Mouse (Mus musculus) lung, postnatal 0 days (tissue): ENCODE measurements around the gene Gm43191. TPM values are rescaled to one million over a fixed set of nuclear protein-coding genes. Genes with fewer than 3 reads are reported as not detected.
"Not testable (repeated sequence)": the region's sequence is repeated elsewhere in the genome, so short reads cannot be mapped to it uniquely, and the experiment has no call there.

Experiments
- ATAC-seq: fragments of 200-750 bp; cut with Nextera tagmentation; 2 replicates; pipeline ENCODE4 v1.8.0; 2017; ENCODE audit warnings: moderate library complexity
- DNase-seq: peaks from one replicate; pipeline ENCODE4 v3.0.0-alpha.2; 2016; ENCODE audit warnings: low spot score
- H3K27ac ChIP-seq: fragments of 300-500 bp; sonication (generic); 2 replicates; pipeline ENCODE4 v1.5.1; 2014; ENCODE audit warnings: antibody characterized with exemption, mild to moderate bottlenecking, low read length, mixed read lengths
- H3K27me3 ChIP-seq: fragments of 300-500 bp; sonication (generic); replicated peaks from 2 replicates; pipeline ENCODE4 v1.6.1; 2014; ENCODE audit warnings: low read length, mixed read lengths; ENCODE audit not compliant: insufficient read depth
- H3K36me3 ChIP-seq: fragments of 300-500 bp; sonication (generic); 2 replicates; pipeline ENCODE4 v1.6.1; 2014; ENCODE audit warnings: low read length, mixed read lengths; ENCODE audit not compliant: insufficient read depth
- H3K4me1 ChIP-seq: fragments of 300-500 bp; sonication (generic); 2 replicates; pipeline ENCODE4 v1.6.1; 2014; ENCODE audit warnings: antibody characterized with exemption, low read depth, low read length, mixed read lengths; ENCODE audit not compliant: insufficient read depth
- H3K4me2 ChIP-seq: fragments of 300-500 bp; sonication (generic); replicated peaks from 2 replicates; pipeline ENCODE4 v1.6.1; 2014; ENCODE audit warnings: low read depth, mild to moderate bottlenecking, low read length, moderate library complexity, mixed read lengths
- H3K4me3 ChIP-seq: fragments of 300-500 bp; sonication (generic); 2 replicates; pipeline ENCODE4 v1.5.1; 2014; ENCODE audit warnings: low read depth, low read length
- H3K9ac ChIP-seq: fragments of 300-500 bp; sonication (generic); replicated peaks from 2 replicates; pipeline ENCODE4 v1.6.1; 2014; ENCODE audit warnings: low read depth, mild to moderate bottlenecking
- H3K9me3 ChIP-seq: fragments of 300-500 bp; sonication (generic); 2 replicates; pipeline ENCODE4 v1.6.1; 2016; ENCODE audit warnings: low read length, mixed read lengths
- CTCF ChIP-seq: IDR thresholded peaks from 2 replicates; pipeline ENCODE4 v1.5.1; 2016; ENCODE audit warnings: antibody characterized with exemption, mild to moderate bottlenecking
- EP300 ChIP-seq: IDR thresholded peaks from 2 replicates; pipeline ENCODE4 v1.6.1; 2016; ENCODE audit warnings: antibody characterized with exemption, mild to moderate bottlenecking, control low read depth
- WGBS: fragments of 180-500 bp; shearing (Covaris S2); extraction: QIAGEN DNeasy Blood & Tissue Kit; methylation state at CpG from one replicate; pipeline ENCODE4 v1.1.7; 2014; 5-methylcytosine and 5-hydroxymethylcytosine counted together
- polyA plus RNA-seq: library from polyadenylated mRNA; unstranded; fragments of >200 nt; fragmentation: Nextera tagmentation; extraction: Ambion mirVana; gene quantifications from 2 replicates; pipeline ENCODE4 v1.2.1, GENCODE M21; 2015

Gene Gm43191
- polyA plus RNA-seq, 1 experiment from 2014 or later = not detected

GRCm38 (mm10) chr3:116702647-116703272, 21.7 kb upstream of the Gm43191 start:
- no peak overlapping the region for H3K4me3 ChIP-seq
- no peak overlapping the region for H3K9ac ChIP-seq
- ATAC-seq (no peak), DNase-seq (no peak)
- H3K4me1 ChIP-seq = no peaks in the 10 kb centered on the region
- no peak overlapping the region for H3K27ac ChIP-seq
- no peak for TF ChIP-seq CTCF
- TF ChIP-seq EP300 = no peak
- no peaks in the 10 kb centered on the region; the same call in none of the 2 replicates for H3K36me3 ChIP-seq
- no peaks in the 10 kb centered on the region for H3K27me3 ChIP-seq
- no peaks in the 10 kb centered on the region for H3K9me3 ChIP-seq
- no peak overlapping the region for H3K4me2 ChIP-seq
- WGBS = 81% methylated on average over 1 of the region's 1 CpGs

- ATAC-seq = no peak
- WGBS = 87% methylated on average over 4 of the region's 4 CpGs
Measured at GRCm38 (mm10) chr3:116701601-116702000, 20.5 kb upstream of the Gm43191 start.

GRCm38 (mm10) chr3:116698786-116699185, 17.7 kb upstream of the Gm43191 start:
- Histone ChIP-seq H3K27ac (no peak overlapping the region), H3K4me2 (no peak overlapping the region), H3K4me3 (no peak overlapping the region), H3K9ac (no peak overlapping the region), H3K4me1 (no peaks in the 10 kb centered on the region), H3K9me3 (no peaks in the 10 kb centered on the region), H3K36me3 (no peaks in the 10 kb centered on the region; the same call in 1 of the 2 replicates), H3K27me3 (no peaks in the 10 kb centered on the region)
- TF ChIP-seq EP300 (no peak), CTCF (peak; percentile 43)
- 54% methylated on average over 2 of the region's 2 CpGs for WGBS
- DNase-seq (peak; percentile 21), ATAC-seq (no peak)

More at GRCm38 (mm10) chr3:116701601-116702000, 20.5 kb upstream of the Gm43191 start:
- no peaks in the 10 kb centered on the region for H3K9me3 ChIP-seq
- no peaks in the 10 kb centered on the region for H3K27me3 ChIP-seq
- H3K36me3 ChIP-seq = no peaks in the 10 kb centered on the region; the same call in none of the 2 replicates
- H3K27ac ChIP-seq = no peak overlapping the region
- H3K4me3 ChIP-seq = no peak overlapping the region
- no peak overlapping the region for H3K9ac ChIP-seq
- H3K4me1 ChIP-seq = no peaks in the 10 kb centered on the region
- DNase-seq = no peak
- H3K4me2 ChIP-seq = no peak overlapping the region
- TF ChIP-seq EP300 (no peak), CTCF (no peak)

GRCm38 (mm10) chr3:116695666-116695985, 14.6 kb upstream of the Gm43191 start:
- ATAC-seq (no peak), DNase-seq (no peak)
- WGBS = 90% methylated on average over 2 of the region's 2 CpGs
- TF ChIP-seq CTCF (no peak), EP300 (no peak)
- Histone ChIP-seq H3K36me3 (no peaks in the 10 kb centered on the region; the same call in 1 of the 2 replicates), H3K27ac (no peak overlapping the region), H3K4me2 (no peak overlapping the region), H3K27me3 (no peaks in the 10 kb centered on the region), H3K9ac (no peak overlapping the region), H3K4me1 (no peaks in the 10 kb centered on the region), H3K9me3 (no peaks in the 10 kb centered on the region), H3K4me3 (no peak overlapping the region)

GRCm38 (mm10) chr3:116694955-116695665, 14.1 kb upstream of the Gm43191 start:
- DNase-seq = no peak
- no peak for ATAC-seq
- TF ChIP-seq EP300 = no peak
- TF ChIP-seq CTCF = no peak
- no peaks in the 10 kb centered on the region for H3K9me3 ChIP-seq
- H3K27ac ChIP-seq = no peak overlapping the region
- no peaks in the 10 kb centered on the region; the same call in 1 of the 2 replicates for H3K36me3 ChIP-seq
- H3K4me2 ChIP-seq = no peak overlapping the region
- WGBS = 85% methylated on average over 8 of the region's 8 CpGs
- no peaks in the 10 kb centered on the region for H3K27me3 ChIP-seq
- no peaks in the 10 kb centered on the region for H3K4me1 ChIP-seq
- no peak overlapping the region for H3K4me3 ChIP-seq
- H3K9ac ChIP-seq = no peak overlapping the region

DNA sequence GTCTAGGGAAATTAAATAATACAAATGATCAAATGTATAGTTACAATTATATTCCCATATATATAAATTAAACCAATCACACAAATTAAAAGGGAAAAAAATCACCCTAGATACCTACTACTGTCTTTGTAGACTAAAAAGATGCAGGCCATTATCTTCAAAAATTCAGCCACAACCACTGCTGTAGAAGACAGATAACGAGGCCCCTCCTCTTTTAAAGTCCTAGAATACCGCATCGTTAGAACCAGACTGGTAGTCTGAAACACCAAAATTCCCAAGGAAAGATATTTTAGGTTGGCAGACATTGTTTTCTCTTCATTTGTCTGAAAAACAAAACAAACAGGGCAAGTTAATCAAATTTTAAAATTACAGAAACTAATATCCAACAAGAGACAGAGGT, 13.3 kb upstream of the Gm43191 start:
- H3K4me2 ChIP-seq = no peak overlapping the region
- ATAC-seq (no peak), DNase-seq (no peak)
- WGBS = 87% methylated on average over 3 of the region's 3 CpGs
- H3K4me3 ChIP-seq = no peak overlapping the region
- no peaks in the 10 kb centered on the region for H3K27me3 ChIP-seq
- H3K27ac ChIP-seq = no peak overlapping the region
- no peaks in the 10 kb centered on the region for H3K4me1 ChIP-seq
- no peak for TF ChIP-seq CTCF
- TF ChIP-seq EP300 = no peak
- H3K9ac ChIP-seq = no peak overlapping the region
- H3K36me3 ChIP-seq = no peaks in the 10 kb centered on the region; the same call in 1 of the 2 replicates
- H3K9me3 ChIP-seq = no peaks in the 10 kb centered on the region

- not testable (repeated sequence) for H3K27me3 ChIP-seq, H3K9ac ChIP-seq, DNase-seq, H3K4me3 ChIP-seq, H3K9me3 ChIP-seq, H3K4me2 ChIP-seq, H3K4me1 ChIP-seq, ATAC-seq, H3K36me3 ChIP-seq, H3K27ac ChIP-seq
- 93% methylated on average over 9 of the region's 9 CpGs for WGBS
Measured at GRCm38 (mm10) chr3:116664281-116664680, 16.8 kb downstream of the Gm43191 start.
